Mouse (Mus musculus): Measurements from ENCODE around the gene Sh3bp1.

The Sh3bp1 gene

DNA sequence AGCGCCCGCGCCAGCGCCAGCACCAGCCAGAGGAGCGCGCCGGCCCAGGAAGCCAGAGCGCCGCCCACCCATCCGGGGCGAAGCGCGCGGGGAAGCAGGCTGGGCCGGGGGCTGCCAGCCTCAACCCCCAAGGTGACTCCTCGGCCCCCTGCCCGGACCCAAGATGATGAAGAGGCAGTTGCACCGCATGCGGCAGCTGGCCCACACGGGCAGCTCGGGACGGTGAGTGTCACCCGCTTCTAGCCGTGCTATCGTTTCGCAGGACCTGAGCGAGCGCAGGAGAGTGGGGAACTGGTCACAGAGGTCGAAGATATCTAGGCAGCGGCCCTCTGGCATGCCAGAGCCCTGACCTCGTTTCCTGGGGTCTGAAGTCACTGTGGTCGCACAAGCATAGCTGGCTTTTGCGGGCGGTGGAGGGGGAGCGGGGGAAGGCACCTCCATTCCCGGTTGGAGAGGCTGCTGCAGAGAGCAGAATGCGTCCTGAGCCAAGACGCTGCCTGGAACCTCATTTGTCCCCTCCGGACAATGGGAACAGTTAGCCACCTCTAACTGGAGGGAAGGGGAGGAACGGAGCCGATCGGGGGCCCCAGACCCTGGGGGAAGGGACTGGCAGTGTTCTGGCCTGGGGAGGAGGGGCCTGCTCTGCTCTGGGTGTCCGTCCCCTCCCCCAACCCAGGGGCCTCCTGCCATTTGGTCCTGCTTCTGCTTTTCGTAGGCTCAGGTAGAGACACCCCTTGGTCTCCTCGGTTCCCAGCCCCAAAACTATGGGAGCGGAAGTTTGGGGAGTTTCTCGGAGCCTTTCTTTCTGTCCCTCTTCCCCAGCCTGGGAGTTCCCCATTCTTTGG is at the start of gene Sh3bp1:
Gene Sh3bp1 (plus strand): TSS at position 29 of the 845 bp plus-strand sequence.
- no peak for DNase-seq

- DNase-seq, result no peak
Measured at GRCm38 (mm10) chr15:78850059-78850824, 49.3 kb upstream of the Sh3bp1 start.

- no peak for DNase-seq
Measured at GRCm38 (mm10) chr15:78850944-78851343, 48.6 kb upstream of the Sh3bp1 start.

GRCm38 (mm10) chr15:78851505-78852153 is 47.9 kb upstream of the Sh3bp1 start:
- DNase-seq, result peak; percentile 86

- no peak for DNase-seq
Measured at GRCm38 (mm10) chr15:78855303-78855965, 44.1 kb upstream of the Sh3bp1 start, which contains the start of gene Lgals2. Lgals2 (minus strand) TSS chr15:78855529.

GRCm38 (mm10) chr15:78857009-78857408 is 42.6 kb upstream of the Sh3bp1 start:
- DNase-seq, result no peak

DNA sequence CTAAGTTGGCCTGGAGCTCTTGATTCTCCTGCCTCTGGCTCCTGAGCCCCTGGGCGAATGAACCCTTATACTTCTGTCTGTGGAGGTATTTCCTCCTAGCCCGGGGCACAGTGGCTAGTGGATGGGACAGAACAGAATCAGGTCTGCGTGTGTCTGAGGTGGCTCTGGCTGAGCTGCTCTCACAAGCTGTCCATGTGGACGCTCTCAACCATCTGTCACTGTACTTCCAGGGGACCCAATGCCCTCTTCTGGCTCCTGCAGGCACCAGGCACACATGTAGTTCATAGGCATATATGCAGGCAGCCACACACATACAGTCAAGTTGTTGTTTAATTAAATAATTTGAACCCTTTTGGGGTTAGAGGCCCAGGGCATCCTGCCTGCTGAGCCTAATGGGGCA is 40.3 kb upstream of the Sh3bp1 start:
- no peak for DNase-seq

DNA sequence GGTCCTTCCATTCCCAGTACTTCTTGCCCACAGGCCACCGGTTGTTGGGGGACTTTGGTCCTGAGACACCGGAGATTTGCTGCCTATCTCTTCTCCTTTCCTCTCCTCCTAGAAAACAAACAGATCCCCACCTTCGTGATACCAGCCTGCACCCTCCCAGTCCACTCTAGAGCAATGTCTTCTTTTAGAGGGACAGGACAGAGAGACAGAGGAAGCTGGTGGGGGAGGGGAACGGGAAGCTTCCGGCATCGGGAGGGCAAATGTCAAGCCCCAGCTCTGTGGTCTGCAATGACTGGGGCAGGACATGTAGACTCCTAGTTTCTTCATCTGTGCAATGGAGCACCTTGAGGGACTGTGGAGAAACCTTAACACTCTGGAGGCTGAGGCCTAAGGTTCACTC is 39.9 kb upstream of the Sh3bp1 start:
- DNase-seq, result no peak

GRCm38 (mm10) chr15:78862280-78862679 is 37.3 kb upstream of the Sh3bp1 start:
- DNase-seq, result no peak

DNA sequence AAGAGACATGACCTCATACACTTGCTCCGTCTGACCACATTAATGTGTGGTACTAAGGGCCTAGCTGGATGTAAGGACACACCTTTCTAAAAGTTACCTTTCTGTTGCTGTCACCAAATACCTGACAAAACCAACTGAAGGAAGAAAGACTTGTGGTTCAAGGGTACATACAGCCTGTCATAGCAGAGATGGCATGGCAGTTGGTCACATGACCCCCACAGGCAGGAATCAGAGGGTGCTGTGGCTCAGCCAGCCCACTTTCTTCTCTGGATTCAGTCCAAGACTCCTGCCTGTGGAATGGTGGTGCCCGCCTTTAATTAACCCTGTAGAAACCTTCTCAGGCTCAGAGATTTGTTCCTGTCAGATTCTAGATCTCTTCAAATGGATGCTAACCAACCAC is 36.4 kb upstream of the Sh3bp1 start:
- DNase-seq, result no peak

- DNase-seq, result no peak
Measured at GRCm38 (mm10) chr15:78863852-78864253, 35.7 kb upstream of the Sh3bp1 start.

DNA sequence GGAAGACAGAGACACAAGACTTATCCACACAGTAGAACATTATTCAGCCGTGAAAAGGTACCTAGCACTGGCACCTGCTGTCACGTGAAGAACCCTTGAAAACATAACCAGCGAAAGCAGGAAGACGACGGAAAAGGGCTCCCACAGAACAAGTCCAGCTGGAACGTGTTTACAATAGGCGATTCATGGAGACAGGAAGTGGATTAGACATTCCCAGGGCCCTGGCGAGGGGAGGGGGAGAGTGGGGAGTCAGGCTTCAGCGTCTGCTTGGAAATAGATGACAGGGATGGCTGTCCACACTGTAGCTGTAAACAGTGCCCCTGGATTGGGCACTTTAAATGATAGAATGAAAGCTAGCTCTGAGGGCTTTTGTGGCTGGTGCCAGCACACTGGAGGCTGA is 31.2 kb upstream of the Sh3bp1 start:
- DNase-seq, result no peak

DNA sequence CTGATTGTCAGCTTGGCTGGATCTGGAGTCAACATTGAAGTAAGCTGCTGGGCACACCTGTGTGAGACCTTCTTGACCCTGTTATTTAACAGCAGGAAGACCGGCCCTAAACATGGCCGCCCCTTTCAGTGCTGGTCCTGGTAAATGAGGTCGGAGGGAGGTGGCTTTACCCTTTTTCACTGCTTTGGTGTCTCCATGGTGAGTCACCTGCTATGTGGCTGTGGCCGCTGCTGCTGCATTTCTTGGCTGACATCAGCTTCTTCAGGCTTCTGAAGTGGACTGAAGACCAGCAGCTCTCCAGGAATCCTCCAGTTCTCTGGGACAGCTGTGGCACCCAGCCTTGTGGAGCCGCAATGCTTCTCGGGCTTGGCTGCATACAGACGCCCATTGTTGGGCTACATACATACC is 30.7 kb upstream of the Sh3bp1 start:
- no peak for DNase-seq

- no peak for DNase-seq
Measured at GRCm38 (mm10) chr15:78869775-78870174, 29.8 kb upstream of the Sh3bp1 start.

DNA sequence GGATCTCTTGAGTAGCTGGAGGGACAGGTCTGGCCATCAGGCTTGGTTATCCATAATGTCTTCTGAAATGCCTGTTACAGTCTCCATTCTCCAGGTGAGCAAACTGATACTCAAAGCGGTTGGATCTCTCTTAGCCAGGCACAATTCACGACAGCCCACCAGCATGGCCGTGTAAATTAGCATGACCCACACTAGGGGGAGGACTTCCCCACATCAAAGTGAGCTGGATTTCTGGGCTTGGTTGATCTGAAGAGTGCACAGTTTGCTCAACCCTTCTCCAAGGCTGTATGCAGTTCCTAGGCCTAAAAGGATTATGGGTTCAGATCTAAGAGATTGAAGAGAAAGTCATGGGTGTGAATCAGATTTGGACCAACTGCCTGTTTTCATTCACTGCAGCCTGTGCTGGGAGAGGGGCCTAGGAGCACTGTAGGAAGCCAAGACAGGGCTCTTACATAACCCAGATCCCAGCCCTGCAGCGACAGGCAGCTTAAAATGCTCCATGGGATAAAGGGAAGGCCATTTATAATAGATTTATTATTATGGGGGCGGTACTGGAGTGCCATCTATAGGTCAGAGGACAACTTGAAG is 27.5 kb upstream of the Sh3bp1 start:
- DNase-seq, result no peak

DNA sequence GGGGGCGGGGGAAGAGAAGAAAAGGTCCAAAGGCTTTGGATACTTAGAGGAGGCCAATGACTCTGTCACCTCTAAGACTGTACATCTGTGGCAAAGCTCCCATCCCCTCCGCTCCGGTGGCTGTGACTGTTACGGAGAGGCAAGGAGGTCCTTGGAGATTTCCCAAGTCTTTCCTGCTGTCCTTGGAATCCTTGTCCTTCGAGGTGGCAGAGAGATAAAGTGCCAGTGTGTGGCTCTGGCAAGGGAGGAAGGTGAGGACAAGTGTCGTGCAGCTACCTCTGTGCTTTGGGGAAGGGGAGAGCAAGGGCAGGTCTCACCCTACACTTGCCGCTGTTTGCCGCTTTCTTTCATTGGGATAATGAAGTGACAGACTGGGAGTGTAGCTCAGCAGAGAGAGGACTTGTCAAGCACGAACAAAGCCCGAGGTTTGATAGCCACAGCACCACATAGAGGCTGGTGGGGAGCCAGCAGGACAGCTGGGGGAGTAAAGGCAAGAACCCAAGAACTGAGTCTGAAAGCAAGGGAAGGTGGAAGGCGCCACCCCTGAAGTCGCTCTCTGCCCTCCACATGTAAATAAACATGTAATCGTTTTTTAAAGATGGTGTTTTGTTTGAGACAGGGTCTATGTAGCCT is 25.6 kb upstream of the Sh3bp1 start:
- no peak for DNase-seq

DNA sequence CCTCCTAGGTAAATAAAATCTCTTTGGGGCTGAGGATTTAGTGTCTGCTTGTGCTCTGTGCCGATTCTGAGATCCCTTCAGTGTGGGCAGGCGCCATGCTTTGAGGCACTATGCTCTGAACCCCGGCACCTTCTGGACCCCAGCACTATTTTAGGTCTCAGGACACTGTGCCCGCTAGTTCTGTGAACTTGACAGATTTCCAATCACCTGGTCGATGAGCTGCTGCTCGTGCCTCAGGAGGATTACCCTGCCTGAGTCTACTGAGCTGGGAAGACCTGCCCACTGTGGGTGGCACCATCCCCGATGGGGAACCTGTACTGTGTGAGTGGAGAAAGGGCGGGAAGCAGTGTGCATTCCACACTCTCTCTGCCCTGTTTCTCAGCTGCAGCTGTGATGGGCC is 24.6 kb upstream of the Sh3bp1 start:
- DNase-seq, result no peak

- DNase-seq, result peak; percentile 39
Measured at GRCm38 (mm10) chr15:78875537-78875936, 24.0 kb upstream of the Sh3bp1 start.

DNA sequence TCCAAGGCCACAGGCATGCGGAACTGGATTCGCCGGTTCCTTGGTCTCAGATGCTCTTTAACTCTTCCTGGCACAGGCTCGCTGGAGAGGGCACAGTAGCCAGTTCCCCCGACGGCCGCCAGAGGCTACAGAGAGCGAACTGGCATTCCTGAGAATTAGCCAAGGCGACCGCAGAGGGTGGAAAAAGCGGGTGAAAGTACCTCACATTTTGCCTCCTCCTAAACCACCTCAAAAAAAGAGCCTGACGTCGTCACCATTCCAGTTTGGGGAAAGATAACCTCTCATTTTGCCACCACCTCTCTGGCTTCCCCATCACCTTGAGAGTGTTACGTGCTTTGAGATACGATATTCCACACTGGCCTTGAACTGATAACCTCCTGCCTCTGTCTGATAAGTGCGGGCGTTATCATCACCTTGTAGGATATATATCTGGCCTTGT is 23.3 kb upstream of the Sh3bp1 start:
- DNase-seq, result peak; percentile 94

GRCm38 (mm10) chr15:78876991-78877809 is 22.4 kb upstream of the Sh3bp1 start, which contains the start of gene Gga1:
Gga1 (plus strand) TSS chr15:78877190.
- DNase-seq, result peak; percentile 97

- DNase-seq, result peak; percentile 61
Measured at GRCm38 (mm10) chr15:78877810-78878390, 21.7 kb upstream of the Sh3bp1 start.
